Mouse (Mus musculus) activated CD4-positive, CD25-positive, alpha-beta regulatory T cell, adult 9 weeks (primary cell): Measurements from ENCODE around the gene Lrrc3c. TPM values are rescaled to one million over a fixed set of nuclear protein-coding genes. Genes with fewer than 3 reads are reported as not detected.

ENCODE experiments used
- polyA plus RNA-seq: library from polyadenylated mRNA; unstranded; fragments of 100-300 nt; shearing (Covaris generic); gene quantifications from one replicate; pipeline ENCODE4 v1.2.1, GENCODE M21; 2017

The Lrrc3c gene
- not detected for polyA plus RNA-seq

GRCm38 (mm10) chr11:98597991-98598390 lies at the start of gene Lrrc3c:
TSS of gene Lrrc3c (plus strand) at chr11:98598291.

GRCm38 (mm10) chr11:98550975-98551828 lies 46.9 kb upstream of the Lrrc3c start, which contains the start of gene Zpbp2:
TSS of gene Zpbp2 (plus strand) at chr11:98551097.

GRCm38 (mm10) chr11:98586892-98587563 lies 11.1 kb upstream of the Lrrc3c start, which contains the start of gene Ormdl3:
TSS of gene Ormdl3 (minus strand) at chr11:98587368.

GRCm38 (mm10) chr11:98625611-98626410 lies 27.7 kb downstream of the Lrrc3c start, which contains the start of the genes Gm12355 and Gsdma3:
TSS of gene Gm12355 (minus strand) at chr11:98625661.
TSS of gene Gsdma3 (plus strand) at chr11:98626360.

GRCm38 (mm10) chr11:98646459-98646858 lies 48.4 kb downstream of the Lrrc3c start, which contains the start of gene Gsdma2:
TSS of gene Gsdma2 (plus strand) at chr11:98646759.

Other genes starting within 250 kb of the Lrrc3c start
- gene Ppp1r1b, start 249.9 kb upstream of the Lrrc3c start, polyA plus RNA-seq, result not detected
- gene Stard3, start 239.9 kb upstream of the Lrrc3c start, polyA plus RNA-seq, result 84.3 TPM
- 0.29 TPM for gene Tcap, start 214.5 kb upstream of the Lrrc3c start, polyA plus RNA-seq
- gene Pnmt, start 211.8 kb upstream of the Lrrc3c start, polyA plus RNA-seq, result not detected
- 12.4 TPM for gene Pgap3, start 197.8 kb upstream of the Lrrc3c start, polyA plus RNA-seq
- gene Erbb2, start 185.8 kb upstream of the Lrrc3c start, polyA plus RNA-seq, result 0.26 TPM
- 195 TPM for gene Mien1, start 159.3 kb upstream of the Lrrc3c start, polyA plus RNA-seq
- gene Grb7, start 151.9 kb upstream of the Lrrc3c start, polyA plus RNA-seq, result 10.5 TPM
- 91.8 TPM for gene Ikzf3, start 52.3 kb upstream of the Lrrc3c start, polyA plus RNA-seq
- 5.0 TPM for gene Zpbp2, start 47.2 kb upstream of the Lrrc3c start, polyA plus RNA-seq
- 76.1 TPM for gene Ormdl3, start 10.9 kb upstream of the Lrrc3c start, polyA plus RNA-seq
- gene Gm12355, start 27.4 kb downstream of the Lrrc3c start, polyA plus RNA-seq, result 4.8 TPM
- not detected for gene Gsdma3, start 28.1 kb downstream of the Lrrc3c start, polyA plus RNA-seq
- 0.31 TPM for gene Gsdma2, start 48.5 kb downstream of the Lrrc3c start, polyA plus RNA-seq
- gene Gsdma, start 66.1 kb downstream of the Lrrc3c start, polyA plus RNA-seq, result not detected
- gene Psmd3, start 84.3 kb downstream of the Lrrc3c start, polyA plus RNA-seq, result 96.4 TPM
- gene Csf3, start 103.0 kb downstream of the Lrrc3c start, polyA plus RNA-seq, result not detected
- 71.9 TPM for gene Med24, start 131.1 kb downstream of the Lrrc3c start, polyA plus RNA-seq
- gene Thra, start 142.3 kb downstream of the Lrrc3c start, polyA plus RNA-seq, result 4.4 TPM
- gene Nr1d1, start 177.0 kb downstream of the Lrrc3c start, polyA plus RNA-seq, result 6.5 TPM
- 13.2 TPM for gene Msl1, start 197.2 kb downstream of the Lrrc3c start, polyA plus RNA-seq
- 13.3 TPM for gene Casc3, start 206.6 kb downstream of the Lrrc3c start, polyA plus RNA-seq
- 0.34 TPM for gene Rapgefl1, start 238.5 kb downstream of the Lrrc3c start, polyA plus RNA-seq